Mouse (Mus musculus) 3134 (cell line): ENCODE measurements at regions not wholly inside any gene's neighbourhood (a gene's known extent, or its start where the extent isn't known, plus 50 kb on each side); places are given as distances from the start of the nearest gene placed in this dataset.
A peak's percentile ranks its signal among the peaks of the same experiment; 100 is the strongest.
"Not testable (repeated sequence)": the region's sequence is repeated elsewhere in the genome, so short reads cannot be mapped to it uniquely, and the experiment has no call there.

Source experiments
- DNase-seq: peaks from one replicate; pipeline ENCODE4 v3.0.0-alpha.2; 2011; ENCODE audit warnings: low spot score; ENCODE audit not compliant: insufficient read length; ENCODE audit errors: extremely low read depth

DNA sequence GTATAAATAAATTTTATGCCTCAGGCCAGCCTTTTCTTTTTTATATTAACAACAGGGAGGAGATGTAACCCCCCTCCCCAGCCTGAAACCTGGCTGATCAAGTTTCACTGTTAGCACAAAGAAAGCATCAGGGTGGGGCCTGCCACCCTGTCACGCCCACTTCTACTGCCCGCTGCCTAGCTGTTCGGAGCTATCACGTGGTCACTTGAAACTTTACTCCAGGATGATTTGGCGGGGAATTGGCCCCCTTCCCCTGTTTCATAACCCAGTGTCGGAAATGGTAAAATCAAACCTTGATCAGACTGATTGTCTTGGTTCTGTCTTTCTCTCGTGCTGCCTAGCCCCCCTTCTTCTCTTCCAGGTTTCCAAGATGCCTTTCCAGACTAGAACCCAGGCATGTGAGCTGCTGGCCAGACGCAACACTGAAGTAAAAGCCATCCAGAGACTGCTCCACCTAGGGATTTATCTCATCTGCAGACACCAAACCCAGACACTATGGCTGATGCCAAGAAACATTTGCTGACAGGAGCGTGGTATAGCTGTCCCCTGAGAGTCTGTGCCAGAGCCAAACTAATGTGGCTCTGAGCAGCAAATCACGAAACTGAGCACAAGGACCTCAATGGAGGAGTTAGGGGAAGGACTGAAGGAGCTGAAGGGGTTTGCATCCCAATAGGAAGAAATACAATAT is 1386.6 kb upstream of the 1700008P02Rik start:
- no peak for DNase-seq

DNA sequence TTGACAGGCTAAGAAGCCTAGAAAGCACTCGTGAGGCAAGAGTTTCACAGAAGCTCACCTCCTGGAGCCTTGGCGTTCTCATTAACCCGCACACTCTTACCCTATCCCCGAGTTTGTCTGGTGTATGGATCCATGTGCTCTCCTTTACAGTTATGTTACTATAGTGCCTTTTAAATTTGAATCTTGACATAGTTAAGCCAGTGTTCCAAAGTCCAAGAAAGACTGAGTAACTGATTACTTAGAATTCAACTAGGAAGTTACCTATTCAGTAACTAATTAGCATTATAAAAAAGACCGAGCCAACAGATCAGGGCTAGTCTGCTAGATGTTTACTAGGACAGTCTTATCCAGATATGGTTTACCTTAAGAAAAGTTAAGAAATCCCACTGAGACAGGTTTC is 1386.0 kb upstream of the 1700008P02Rik start:
- no peak for DNase-seq

DNA sequence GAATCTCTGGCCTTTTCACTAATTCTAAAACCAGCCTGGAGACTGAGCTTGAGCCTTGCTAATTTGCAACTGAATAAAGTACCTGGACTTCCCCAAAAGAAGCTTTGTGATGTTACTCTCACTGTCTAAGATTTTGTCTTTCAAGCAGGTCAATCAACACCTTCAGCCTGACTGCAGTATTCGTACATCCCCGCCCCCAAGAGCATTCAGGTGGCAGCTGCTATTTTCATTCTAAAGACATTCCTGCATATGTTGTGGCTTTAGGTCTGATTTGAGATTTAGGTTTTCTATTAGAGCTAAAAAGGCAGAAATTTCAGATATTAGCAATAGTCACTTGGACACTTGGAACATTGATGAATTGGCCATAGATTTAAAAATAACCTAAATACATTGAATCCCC is 1385.4 kb upstream of the 1700008P02Rik start:
- not testable (repeated sequence) for DNase-seq

DNA sequence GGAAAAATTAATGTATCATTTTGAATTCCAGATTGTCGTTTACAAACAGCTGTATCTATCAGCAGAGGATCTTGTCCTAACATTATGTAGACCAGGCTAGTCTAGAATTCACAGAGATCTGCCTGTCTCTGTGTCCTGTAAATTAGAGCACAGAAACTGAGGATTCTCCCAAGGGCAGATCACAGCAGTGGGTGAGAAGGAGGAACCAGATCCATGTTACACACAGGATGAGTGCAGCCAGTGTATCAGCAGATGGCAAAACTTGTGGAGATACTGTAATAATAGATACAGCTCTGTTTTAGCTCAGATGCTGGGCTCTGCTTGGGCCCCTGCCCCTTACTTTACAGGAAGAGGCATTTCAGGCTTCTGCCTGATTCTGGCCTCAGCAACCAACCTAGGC is 1384.0 kb upstream of the 1700008P02Rik start:
- DNase-seq = no peak

DNA sequence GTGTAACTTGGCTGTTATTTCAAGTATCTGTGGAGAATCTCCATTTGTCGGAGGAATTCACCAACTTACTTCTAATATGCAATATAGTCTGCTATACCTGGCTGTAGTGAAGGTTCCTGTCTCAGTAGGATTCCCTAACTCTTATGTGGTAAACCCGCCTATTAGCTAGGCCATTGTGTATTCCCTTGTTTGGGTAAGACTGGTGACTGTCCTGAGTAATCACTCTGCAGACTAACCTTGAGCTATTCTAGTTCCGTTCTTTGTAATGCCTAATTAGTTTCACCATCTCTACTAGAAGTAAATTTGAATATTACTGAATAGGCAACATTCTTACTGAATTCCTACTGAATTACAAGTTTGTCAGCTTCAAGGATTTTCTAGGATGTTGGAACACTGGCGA is 1380.8 kb upstream of the 1700008P02Rik start:
- no peak for DNase-seq

DNA sequence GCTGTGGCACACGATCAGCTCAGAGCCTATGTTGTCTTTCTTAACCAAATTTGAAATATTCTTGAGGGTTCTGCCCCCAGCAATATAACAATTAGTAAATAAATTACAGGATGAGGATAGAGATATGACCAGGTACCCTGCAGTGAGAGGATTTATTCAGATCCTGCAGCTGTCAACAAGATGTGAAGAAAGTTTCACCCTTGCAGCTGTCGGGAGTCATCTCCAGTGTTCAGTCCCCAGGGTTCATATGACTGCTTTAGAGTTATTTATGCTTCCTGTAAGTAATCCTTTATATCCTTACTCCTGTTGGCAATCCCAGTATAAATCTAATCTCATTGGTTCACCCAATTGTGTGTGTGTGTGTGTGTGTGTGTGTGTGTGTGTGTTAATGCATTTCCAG is 1372.1 kb upstream of the 1700008P02Rik start:
- no peak for DNase-seq

DNA sequence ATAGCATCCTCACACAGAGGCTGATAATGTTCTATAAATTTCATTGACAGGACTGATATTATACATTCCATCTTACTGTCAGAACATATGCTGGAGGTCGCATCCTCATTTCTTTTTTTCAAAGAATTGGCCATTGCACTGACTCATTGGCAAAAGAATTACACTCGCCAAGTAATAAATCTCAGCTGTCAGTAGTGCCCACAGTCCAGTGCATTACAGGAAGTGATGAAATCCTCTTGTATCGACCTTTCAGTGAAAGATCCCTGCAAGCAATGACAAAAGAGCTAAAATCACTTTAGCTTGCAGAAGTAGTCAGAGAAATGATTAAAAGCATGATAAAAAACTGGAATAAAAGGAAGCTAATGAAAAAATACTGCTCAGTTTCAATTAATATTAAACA is 1353.0 kb upstream of the 1700008P02Rik start:
- DNase-seq = peak; percentile 36

DNA sequence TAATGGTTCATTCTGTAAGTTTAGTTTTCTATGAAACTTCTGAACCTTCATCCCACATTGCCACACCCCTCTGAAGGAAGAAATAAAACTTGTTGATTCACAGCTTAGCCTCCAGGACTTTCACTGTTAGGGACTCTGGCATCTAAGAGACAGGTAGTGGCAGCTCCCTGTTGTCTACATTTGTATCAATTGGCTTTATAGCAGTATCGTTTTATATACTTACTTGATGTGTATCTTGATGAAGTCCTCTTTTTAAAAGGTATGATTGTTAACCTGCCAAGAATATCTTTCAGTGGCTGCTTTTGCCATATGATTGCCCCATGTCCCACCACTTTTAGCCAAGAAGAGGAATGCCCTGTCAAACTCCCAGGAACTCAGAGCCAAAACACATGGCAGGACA is 1333.7 kb upstream of the 1700008P02Rik start:
- no peak for DNase-seq

DNA sequence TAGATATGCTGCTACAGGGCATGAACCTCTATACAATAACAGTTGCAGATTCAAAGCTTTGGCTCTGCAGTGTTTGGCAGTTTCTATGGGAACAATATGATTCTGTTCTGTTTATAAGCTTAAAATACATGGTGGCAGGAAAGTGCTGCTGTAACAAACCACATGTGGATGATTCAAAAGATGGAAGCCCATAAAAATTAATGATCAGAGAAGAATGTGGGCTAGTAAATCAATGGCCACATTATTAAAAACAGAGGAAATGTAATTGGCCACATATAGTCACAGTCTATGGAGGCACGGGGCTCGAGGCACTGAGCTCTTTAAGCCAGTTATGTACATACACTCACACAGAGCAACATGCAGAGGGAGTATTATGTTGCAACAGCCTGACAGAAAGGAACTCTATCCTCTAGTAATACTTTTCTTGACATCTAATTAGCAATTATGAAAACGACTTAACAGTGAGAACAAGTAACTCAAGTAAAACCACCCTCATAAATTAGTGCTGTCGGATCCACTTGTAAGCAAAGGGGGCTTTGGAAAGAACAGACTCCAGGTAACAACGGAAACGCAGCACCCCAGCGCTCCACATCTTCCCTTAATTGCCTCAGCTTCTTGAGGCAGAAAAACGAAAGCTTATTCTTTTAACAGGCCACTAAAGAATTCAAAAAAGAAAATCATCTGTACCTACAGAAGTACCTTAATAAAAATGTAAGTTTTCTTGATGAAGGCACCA is 1323.6 kb upstream of the 1700008P02Rik start:
- no peak for DNase-seq
